11 mouse cellular contexts compared by ENCODE assay signal in genomic region chr15:5138021-5138856, GRCm38 (mm10). TPM values are rescaled to one million over a fixed set of nuclear protein-coding genes. Genes with fewer than 3 reads are reported as not detected.
DNase-seq lines count a peak whose midpoint lies in the region; ATAC-seq lines count a peak whose summit lies in the region.
"Had no signal": no experiment of that assay in that cellular context is flagged by ENCODE, and none has a peak within 500 bp of the region (broad histone marks: within the 10 kb centered on the region; RNA-seq: fewer than 3 reads in every experiment).

No protein-coding gene starts in this region.

- DNase-seq in left cerebral cortex, postnatal 14 days (ENCODE audit: low spot score in 2 of 2): peak; percentile 32 to 57
- no peak for DNase-seq in left cerebral cortex, adult 18-20 months (ENCODE audit: low spot score in 2 of 2)
- DNase-seq in MN1 (ENCODE audit: low spot score): peak; percentile 66
- DNase-seq in thymus, adult 18-20 months: no peak
- DNase-seq in frontal cortex, postnatal 25 days (ENCODE audit: low spot score in 2 of 2): no peak
- DNase-seq: cerebellum, adult 11-12 months; heart, postnatal 14 days; kidney, postnatal 25 days; lung, postnatal 10 days had no signal

- no peaks in the 10 kb centered on the region for H3K9me3 ChIP-seq in embryonic facial prominence, embryonic 15.5 days (replicated peaks)
- H3K9me3 ChIP-seq in liver, embryonic 15.5 days (replicated peaks): no peaks in the 10 kb centered on the region

- H3K4me2 ChIP-seq in embryonic facial prominence, embryonic 15.5 days (replicated peaks): peak overlapping the region; percentile 13; the same call in 1 of the 2 replicates
- peak overlapping the region; percentile 54 for H3K4me2 ChIP-seq in liver, embryonic 15.5 days

- H3K4me1 ChIP-seq in embryonic facial prominence, embryonic 15.5 days: peaks cover 8% of the 10 kb centered on the region
- H3K4me1 ChIP-seq in liver, embryonic 15.5 days (replicated peaks): peaks cover 77% of the 10 kb centered on the region

- H3K9ac ChIP-seq in embryonic facial prominence, embryonic 15.5 days: no peak overlapping the region
- no peak overlapping the region for H3K9ac ChIP-seq in liver, embryonic 15.5 days

- H3K27me3 ChIP-seq in embryonic facial prominence, embryonic 15.5 days: no peaks in the 10 kb centered on the region
- no peaks in the 10 kb centered on the region for H3K27me3 ChIP-seq in liver, embryonic 15.5 days

- intact Hi-C loops in left cerebral cortex, postnatal 14 days (cut with DNase I): no loop called here

- no peak overlapping the region for H3K4me3 ChIP-seq in embryonic facial prominence, embryonic 15.5 days (replicated peaks)
- no peak overlapping the region for H3K4me3 ChIP-seq in liver, embryonic 15.5 days (replicated peaks)

- no peaks in the 10 kb centered on the region for H3K36me3 ChIP-seq in embryonic facial prominence, embryonic 15.5 days
- H3K36me3 ChIP-seq in liver, embryonic 15.5 days (replicated peaks): no peaks in the 10 kb centered on the region

- no peak overlapping the region for H3K27ac ChIP-seq in embryonic facial prominence, embryonic 15.5 days (replicated peaks)
- peak overlapping the region; percentile 87 for H3K27ac ChIP-seq in liver, embryonic 15.5 days (replicated peaks)

- peak; percentile 43; the same call in 1 of the 2 replicates for ATAC-seq in embryonic facial prominence, embryonic 15.5 days (ENCODE audit: insufficient number of reproducible peaks, low FRiP score, low TSS enrichment, low read depth)
- ATAC-seq in liver, embryonic 15.5 days (ENCODE audit: insufficient read depth): no peak

- 47% methylated on average over 9 of the region's 9 CpGs for WGBS in embryonic facial prominence, embryonic 15.5 days
- 36% methylated on average over 9 of the region's 9 CpGs for WGBS in liver, embryonic 15.5 days (ENCODE audit: insufficient replicate concordance)

RNA-seq across cellular contexts. Expression of gene Prkaa1, which starts 5.4 kb away (rescaled TPM):
- 10 to 100 TPM; 15.8 to 17.5 TPM for total RNA-seq in left cerebral cortex, postnatal 14 days (2021)
- total RNA-seq in left cerebral cortex, adult 18-20 months (2021): 10 to 100 TPM; 20.7 to 21.8 TPM
- polyA plus RNA-seq in embryonic facial prominence, embryonic 15.5 days (2015; fragmentation: Nextera tagmentation; extraction: Ambion mirVana): 16.1 and 17.2 TPM in 2 replicates
- polyA plus RNA-seq in liver, embryonic 15.5 days (2015; fragmentation: Nextera tagmentation; extraction: Ambion mirVana): 11.4 and 12.2 TPM in 2 replicates

RNA-seq across cellular contexts. Expression of gene Rpl37, which starts 21.8 kb away (rescaled TPM):
- 100 to 1,000 TPM; 217 TPM for total RNA-seq in left cerebral cortex, postnatal 14 days (2021)
- total RNA-seq in left cerebral cortex, adult 18-20 months (2021): 100 to 1,000 TPM; 308 to 322 TPM
- 560 and 603 TPM in 2 replicates for polyA plus RNA-seq in embryonic facial prominence, embryonic 15.5 days (2015; fragmentation: Nextera tagmentation; extraction: Ambion mirVana)
- polyA plus RNA-seq in liver, embryonic 15.5 days (2015; fragmentation: Nextera tagmentation; extraction: Ambion mirVana): 195 and 292 TPM in 2 replicates

RNA-seq across cellular contexts. Expression of gene Card6, which starts 29.9 kb away (rescaled TPM):
- total RNA-seq in left cerebral cortex, postnatal 14 days (2021): 1 to 10 TPM in 1 of 2 experiments, under 1 TPM in 1; 0.89 to 2.0 TPM
- 1 to 10 TPM; 1.3 to 2.1 TPM for total RNA-seq in left cerebral cortex, adult 18-20 months (2021)
- 1.7 and 1.9 TPM in 2 replicates for polyA plus RNA-seq in embryonic facial prominence, embryonic 15.5 days (2015; fragmentation: Nextera tagmentation; extraction: Ambion mirVana)
- polyA plus RNA-seq in liver, embryonic 15.5 days (2015; fragmentation: Nextera tagmentation; extraction: Ambion mirVana): 1.2 and 1.6 TPM in 2 replicates

RNA-seq across cellular contexts. Expression of gene Ttc33, which starts 47.1 kb away (rescaled TPM):
- total RNA-seq in left cerebral cortex, postnatal 14 days (2021): 10 to 100 TPM; 48.6 to 60.0 TPM
- 10 to 100 TPM; 88.2 to 88.4 TPM for total RNA-seq in left cerebral cortex, adult 18-20 months (2021)
- polyA plus RNA-seq in embryonic facial prominence, embryonic 15.5 days (2015; fragmentation: Nextera tagmentation; extraction: Ambion mirVana): 37.7 and 40.2 TPM in 2 replicates
- 13.5 and 15.7 TPM in 2 replicates for polyA plus RNA-seq in liver, embryonic 15.5 days (2015; fragmentation: Nextera tagmentation; extraction: Ambion mirVana)

Comparison
In these comparisons a context has a peak if more than half of its experiments do, and no peak if none do; other contexts are left out.
1. DNase-seq: peak in left cerebral cortex, postnatal 14 days (2 of 2) and MN1 (single experiment); none in left cerebral cortex, adult 18-20 months (0 of 2), thymus, adult 18-20 months (0 of 2) and frontal cortex, postnatal 25 days (0 of 2).